9 mouse cellular contexts compared by ENCODE assay signal in genomic region chr4:97618668-97619373, GRCm38 (mm10).
A peak's percentile ranks its signal among the peaks of the same experiment; 100 is the strongest.
DNase-seq lines count a peak whose midpoint lies in the region; ATAC-seq and TF ChIP-seq lines count a peak whose summit lies in the region.
"Had no signal": no experiment of that assay in that cellular context is flagged by ENCODE, and none has a peak within 500 bp of the region (broad histone marks: within the 10 kb centered on the region; RNA-seq: fewer than 3 reads in every experiment).

No protein-coding gene starts in this region.

- H3K4me2 ChIP-seq in hindbrain, embryonic 11.5 days (replicated peaks; ENCODE audit: low read depth, low read length), result no peak overlapping the region
- H3K4me2 ChIP-seq in hindbrain, postnatal 0 days (ENCODE audit: low read depth, low read length), result peak overlapping the region; percentile 46
- H3K4me2 ChIP-seq in stomach, postnatal 0 days (replicated peaks; ENCODE audit: low read depth), result 0 out of 2 replicates have a peak overlapping the region, but pooled peaks have one; percentile 6

- no peaks in the 10 kb centered on the region for H3K9me3 ChIP-seq in hindbrain, embryonic 10.5 days
- H3K9me3 ChIP-seq in hindbrain, embryonic 11.5 days (ENCODE audit: control insufficient read depth, low read length), result no peaks in the 10 kb centered on the region
- no peaks in the 10 kb centered on the region for H3K9me3 ChIP-seq in hindbrain, postnatal 0 days (ENCODE audit: low read length)
- no peaks in the 10 kb centered on the region for H3K9me3 ChIP-seq in stomach, postnatal 0 days (ENCODE audit: control insufficient read depth, low read length)

- H3K9ac ChIP-seq in hindbrain, embryonic 11.5 days (ENCODE audit: low read depth, low read length), result no peak overlapping the region
- H3K9ac ChIP-seq in hindbrain, postnatal 0 days (replicated peaks; ENCODE audit: low read length), result peak overlapping the region; percentile 22; the same call in 1 of the 2 replicates
- no peak overlapping the region for H3K9ac ChIP-seq in stomach, postnatal 0 days (ENCODE audit: low read length)

- 0 out of 2 replicates have a peak overlapping the region, but pooled peaks have one; percentile 36 for H3K27ac ChIP-seq in hindbrain, embryonic 10.5 days
- H3K27ac ChIP-seq in hindbrain, embryonic 11.5 days (ENCODE audit: low read depth, low read length), result no peak overlapping the region
- peak overlapping the region; percentile 79 for H3K27ac ChIP-seq in hindbrain, postnatal 0 days
- H3K27ac ChIP-seq in stomach, postnatal 0 days (replicated peaks), result no peak overlapping the region

- H3K4me3 ChIP-seq in hindbrain, embryonic 10.5 days, result no peak overlapping the region
- H3K4me3 ChIP-seq in hindbrain, embryonic 11.5 days (ENCODE audit: low read depth, low read length), result no peak overlapping the region
- 0 out of 2 replicates have a peak overlapping the region, but pooled peaks have one; percentile 4 for H3K4me3 ChIP-seq in hindbrain, postnatal 0 days (ENCODE audit: low read length)
- no peak overlapping the region for H3K4me3 ChIP-seq in stomach, postnatal 0 days (ENCODE audit: low read depth, low read length)

- TF ChIP-seq EP300 in stomach, postnatal 0 days (optimal IDR thresholded peaks at IDR 0.05), result no peak

- H3K4me1 ChIP-seq in hindbrain, embryonic 10.5 days (replicated peaks), result peaks cover 9% of the 10 kb centered on the region
- H3K4me1 ChIP-seq in hindbrain, embryonic 11.5 days (replicated peaks; ENCODE audit: control insufficient read depth, insufficient read depth, low read length), result no peaks in the 10 kb centered on the region
- peaks cover 9% of the 10 kb centered on the region for H3K4me1 ChIP-seq in hindbrain, postnatal 0 days (ENCODE audit: insufficient read depth, low read length)
- H3K4me1 ChIP-seq in stomach, postnatal 0 days (replicated peaks; ENCODE audit: control insufficient read depth, insufficient read depth), result no peaks in the 10 kb centered on the region

- WGBS in hindbrain, embryonic 10.5 days, result 61% methylated on average over 15 of the region's 15 CpGs
- 67% methylated on average over 15 of the region's 15 CpGs for WGBS in hindbrain, embryonic 11.5 days
- 23% methylated on average over 15 of the region's 15 CpGs for WGBS in hindbrain, postnatal 0 days
- 53% methylated on average over 15 of the region's 15 CpGs for WGBS in stomach, postnatal 0 days

- no peak for ATAC-seq in hindbrain, embryonic 11.5 days (ENCODE audit: low FRiP score)
- ATAC-seq in hindbrain, postnatal 0 days, result peak; percentile 92
- ATAC-seq in stomach, postnatal 0 days (ENCODE audit: low FRiP score, low TSS enrichment), result no peak

- no peaks in the 10 kb centered on the region for H3K36me3 ChIP-seq in hindbrain, embryonic 10.5 days
- H3K36me3 ChIP-seq in hindbrain, embryonic 11.5 days (ENCODE audit: control insufficient read depth, insufficient read depth, low read length), result no peaks in the 10 kb centered on the region
- no peaks in the 10 kb centered on the region for H3K36me3 ChIP-seq in hindbrain, postnatal 0 days (ENCODE audit: insufficient read depth, low read length)
- no peaks in the 10 kb centered on the region for H3K36me3 ChIP-seq in stomach, postnatal 0 days (ENCODE audit: control insufficient read depth, insufficient read depth, low read length)
- H3K36me3 ChIP-seq: G1E had no signal

- no peak for DNase-seq in hindbrain, embryonic 10.5 days (ENCODE audit: low spot score)
- no peak for DNase-seq in hindbrain, embryonic 11.5 days (ENCODE audit: low spot score)
- DNase-seq in cerebellum, adult 18-20 months, result peak; percentile 19 to 31
- DNase-seq in gastrocnemius, adult 18-20 months (ENCODE audit: low spot score), result peak; percentile 26
- DNase-seq in hindbrain, postnatal 0 days (ENCODE audit: low spot score), result peak; percentile 84
- peak; percentile 44 for DNase-seq in lung, postnatal 10 days
- peak; percentile 16 for DNase-seq in stomach, postnatal 0 days (ENCODE audit: low spot score)
- DNase-seq in urinary bladder, adult 2 months (ENCODE audit: low spot score), result no peak

- H3K27me3 ChIP-seq in hindbrain, embryonic 10.5 days (ENCODE audit: insufficient read depth, poor library complexity, severe bottlenecking), result no peaks in the 10 kb centered on the region
- H3K27me3 ChIP-seq in hindbrain, embryonic 11.5 days (ENCODE audit: control insufficient read depth, insufficient read depth, low read length), result no peaks in the 10 kb centered on the region
- H3K27me3 ChIP-seq in hindbrain, postnatal 0 days (ENCODE audit: insufficient read depth, low read length), result no peaks in the 10 kb centered on the region
- no peaks in the 10 kb centered on the region for H3K27me3 ChIP-seq in stomach, postnatal 0 days (ENCODE audit: control insufficient read depth, insufficient read depth, low read length)

- no peak; the same call in 1 of the 2 replicates for TF ChIP-seq CTCF in hindbrain, postnatal 0 days (IDR thresholded peaks at IDR 0.05; ENCODE audit: low read depth)
- TF ChIP-seq CTCF in stomach, postnatal 0 days (IDR thresholded peaks at IDR 0.05; ENCODE audit: low read depth), result 0 out of 2 replicates have a peak, but pooled peaks have one; percentile 15

Comparison
In these comparisons a context has a peak if more than half of its experiments do, and no peak if none do; other contexts are left out.
1. DNase-seq: peak in cerebellum, adult 18-20 months (2 of 2), gastrocnemius, adult 18-20 months (single experiment), hindbrain, postnatal 0 days (single experiment), lung, postnatal 10 days (single experiment) and stomach, postnatal 0 days (single experiment); none in hindbrain, embryonic 10.5 days (single experiment), hindbrain, embryonic 11.5 days (single experiment) and urinary bladder, adult 2 months (single experiment).
2. H3K27ac ChIP-seq: peak in hindbrain, embryonic 10.5 days (single experiment) and hindbrain, postnatal 0 days (single experiment); none in hindbrain, embryonic 11.5 days (single experiment) and stomach, postnatal 0 days (single experiment).